Mouse (Mus musculus): ENCODE measurements around the gene Vmn1r112.
"Not testable (repeated sequence)": the region's sequence is repeated elsewhere in the genome, so short reads cannot be mapped to it uniquely, and the experiment has no call there.

Vmn1r112 gene

GRCm38 (mm10) chr7:20770885-20771284, at the start of gene Vmn1r112:
Gene Vmn1r112 (plus strand): TSS chr7:20771185.
- not testable (repeated sequence) for DNase-seq (ENCODE audit: low spot score in 2 of 2)

GRCm38 (mm10) chr7:20730524-20730923, 40.5 kb upstream of the Vmn1r112 start, which contains the start of gene Gm10668:
Gene Gm10668 (minus strand): TSS chr7:20730624.
- not testable (repeated sequence) for DNase-seq (ENCODE audit: low spot score in 2 of 2)

GRCm38 (mm10) chr7:20786985-20787384, 16.0 kb downstream of the Vmn1r112 start, which contains the start of gene Vmn1r113:
Gene Vmn1r113 (plus strand): TSS chr7:20787285.
- not testable (repeated sequence) for DNase-seq (ENCODE audit: low spot score in 2 of 2)

- not testable (repeated sequence) for DNase-seq (ENCODE audit: low spot score in 2 of 2)
These were observed 41.1 kb downstream of the Vmn1r112 start, which contains the start of gene Vmn1r114 for GRCm38 (mm10) chr7:20812086-20812485. Gene Vmn1r114 (minus strand): TSS chr7:20812186.
